Mouse (Mus musculus) liver, embryonic 18 days (tissue): ENCODE results near the gene Pnpla3. TPM values are rescaled to one million over a fixed set of nuclear protein-coding genes. Genes with fewer than 3 reads are reported as not detected.

Source experiments
- polyA plus RNA-seq: library from polyadenylated mRNA; depleted of rRNA; stranded (reverse); fragments of >200 nt; gene quantifications from 2 replicates; pipeline ENCODE4 v1.2.3, GENCODE M21; 2012; rRNA removed

Gene Pnpla3
- 17.4 and 23.0 TPM in 2 replicates for polyA plus RNA-seq

GRCm38 (mm10) chr15:84167600-84167999 is at the start of gene Pnpla3:
Gene Pnpla3 (plus strand): TSS chr15:84167837.

GRCm38 (mm10) chr15:84123075-84123474 is 44.6 kb upstream of the Pnpla3 start, which contains the start of gene Pnpla5:
Gene Pnpla5 (minus strand): TSS chr15:84123175.

GRCm38 (mm10) chr15:84192058-84192791 is 24.6 kb downstream of the Pnpla3 start, which contains the start of gene Samm50:
Gene Samm50 (plus strand): TSS chr15:84192241.

GRCm38 (mm10) chr15:84231721-84232561 is 64.3 kb downstream of the Pnpla3 start, which contains the start of gene Parvb:
Gene Parvb (plus strand): TSS chr15:84232043.

Other genes with a start within 250 kb of the Pnpla3 start
- not detected in 2 replicates for gene Efcab6, start 102.5 kb upstream of the Pnpla3 start, polyA plus RNA-seq
- gene Sult4a1, start 62.1 kb upstream of the Pnpla3 start, polyA plus RNA-seq: 0.04 and 0.05 TPM in 2 replicates
- gene Pnpla5, start 44.7 kb upstream of the Pnpla3 start, polyA plus RNA-seq: 0.02 and 0.05 TPM in 2 replicates
- 11.4 and 11.7 TPM in 2 replicates for gene Samm50, start 24.4 kb downstream of the Pnpla3 start, polyA plus RNA-seq
- gene Parvb, start 64.2 kb downstream of the Pnpla3 start, polyA plus RNA-seq: 13.6 and 14.7 TPM in 2 replicates
- 13.0 and 14.1 TPM in 2 replicates for gene Parvg, start 156.2 kb downstream of the Pnpla3 start, polyA plus RNA-seq